ENCODE assay signal across 8 mouse cellular contexts in the genomic region with DNA sequence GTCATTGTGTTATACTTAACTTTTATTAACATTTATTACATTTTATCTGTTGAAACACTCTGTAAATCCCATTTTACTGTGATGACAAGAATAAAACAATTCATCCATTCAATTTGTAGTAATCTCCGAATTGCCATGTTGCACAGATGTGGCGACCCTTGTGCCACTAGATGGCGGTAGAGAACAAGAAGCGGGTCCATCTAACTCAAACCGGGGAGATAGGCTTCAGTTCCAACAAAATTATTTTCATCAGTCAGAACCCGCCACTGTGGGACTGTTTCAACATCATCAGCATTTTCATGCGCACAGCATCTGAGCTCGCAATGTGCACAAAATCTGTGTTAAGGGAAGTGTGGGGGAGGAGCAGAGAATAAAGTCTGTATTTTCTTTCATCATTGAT. TPM values are rescaled to one million over a fixed set of nuclear protein-coding genes. Genes with fewer than 3 reads are reported as not detected.
A peak's percentile ranks its signal among the peaks of the same experiment; 100 is the strongest.
DNase-seq lines count a peak whose midpoint lies in the region; ATAC-seq and TF ChIP-seq lines count a peak whose summit lies in the region.

No protein-coding gene starts in this region.

- no peak overlapping the region for H3K4me3 ChIP-seq in heart, adult 2 months
- no peak overlapping the region for H3K4me3 ChIP-seq in heart, embryonic 10.5 days
- no peak overlapping the region for H3K4me3 ChIP-seq in midbrain, embryonic 14.5 days (replicated peaks; ENCODE audit: low read depth, low read length)

- 6% methylated on average over 8 of the region's 8 CpGs for WGBS in heart, adult 2 months
- 10% methylated on average over 8 of the region's 8 CpGs for WGBS in heart, embryonic 10.5 days
- WGBS in midbrain, embryonic 14.5 days, result 5% methylated on average over 8 of the region's 8 CpGs

- TF ChIP-seq CTCF in heart, adult 2 months (IDR thresholded peaks at IDR 0.05), result peak; percentile 95

- no peaks in the 10 kb centered on the region for H3K9me3 ChIP-seq in heart, embryonic 10.5 days
- no peaks in the 10 kb centered on the region for H3K9me3 ChIP-seq in midbrain, embryonic 14.5 days (ENCODE audit: control insufficient read depth, low read length)

- peaks cover 1% of the 10 kb centered on the region; the same call in 1 of the 2 replicates for H3K4me1 ChIP-seq in heart, adult 2 months (ENCODE audit: control insufficient read depth, insufficient read depth, low read length)
- H3K4me1 ChIP-seq in heart, embryonic 10.5 days, result no peaks in the 10 kb centered on the region
- no peaks in the 10 kb centered on the region for H3K4me1 ChIP-seq in midbrain, embryonic 14.5 days (ENCODE audit: control insufficient read depth, insufficient read depth, low read length)

- no peak overlapping the region for H3K9ac ChIP-seq in heart, adult 2 months (ENCODE audit: low read depth, low read length)
- no peak overlapping the region for H3K9ac ChIP-seq in midbrain, embryonic 14.5 days (replicated peaks; ENCODE audit: low read length)

- no peak for TF ChIP-seq POLR2A in heart, adult 2 months (IDR thresholded peaks at IDR 0.05; ENCODE audit: insufficient read depth, low read depth, low read length)

- intact Hi-C loops in heart, adult 2 months (cut with DNase I), result loop anchor here (5.0 kb wide), 2 partner anchors 261 to 854 kb away; no protein-coding TSS in a partner anchor
- intact Hi-C loops in left cerebral cortex, postnatal 25 days (cut with DNase I), result loop anchor here (5.0 kb wide), 2 partner anchors 854 to 924 kb away; a partner anchor contains a TSS

- no peak for TF ChIP-seq EP300 in heart, adult 2 months (IDR thresholded peaks at IDR 0.05; ENCODE audit: insufficient read depth, low read depth, low read length)

- H3K4me2 ChIP-seq in midbrain, embryonic 14.5 days (ENCODE audit: low read length), result peak overlapping the region; percentile 16

- no peaks in the 10 kb centered on the region for H3K79me2 ChIP-seq in heart, adult 2 months (replicated peaks; ENCODE audit: control insufficient read depth, insufficient read depth, low read length)

- DNase-seq in heart, adult 2 months, result peak; percentile 32
- no peak for DNase-seq in heart, embryonic 10.5 days (ENCODE audit: low spot score)
- peak; percentile 46 for DNase-seq in cerebellum, adult 9-11 months
- DNase-seq in frontal cortex, postnatal 25 days (ENCODE audit: low spot score in 2 of 2), result peak; percentile 44 to 71
- peak; percentile 6 for DNase-seq in kidney, adult 11 months
- DNase-seq in left cerebral cortex, postnatal 25 days (ENCODE audit: low spot score in 2 of 2), result peak; percentile 80 to 92
- peak; percentile 97 for DNase-seq in midbrain, embryonic 14.5 days
- peak; percentile 26 to 70 for DNase-seq in spleen, postnatal 4 days (ENCODE audit: low spot score in 2 of 2)

- no peaks in the 10 kb centered on the region for H3K27me3 ChIP-seq in heart, adult 2 months (ENCODE audit: control insufficient read depth, insufficient read depth, low read length)
- no peaks in the 10 kb centered on the region for H3K27me3 ChIP-seq in heart, embryonic 10.5 days (ENCODE audit: insufficient read depth, poor library complexity, severe bottlenecking)
- no peaks in the 10 kb centered on the region for H3K27me3 ChIP-seq in midbrain, embryonic 14.5 days (ENCODE audit: control insufficient read depth, insufficient read depth, low read length)

- H3K36me3 ChIP-seq in heart, adult 2 months (ENCODE audit: control insufficient read depth, insufficient read depth, low read length), result no peaks in the 10 kb centered on the region
- H3K36me3 ChIP-seq in heart, embryonic 10.5 days, result no peaks in the 10 kb centered on the region
- no peaks in the 10 kb centered on the region for H3K36me3 ChIP-seq in midbrain, embryonic 14.5 days (ENCODE audit: control insufficient read depth, insufficient read depth, low read length)

- peak; percentile 86 for ATAC-seq in midbrain, embryonic 14.5 days (ENCODE audit: low FRiP score, low TSS enrichment)

- H3K27ac ChIP-seq in heart, adult 2 months, result no peak overlapping the region
- H3K27ac ChIP-seq in heart, embryonic 10.5 days, result no peak overlapping the region
- H3K27ac ChIP-seq in midbrain, embryonic 14.5 days (replicated peaks; ENCODE audit: low read depth, low read length), result no peak overlapping the region

RNA-seq across cellular contexts. Expression of a gene that starts 44.2 kb away (rescaled TPM):
- 1 to 10 TPM; 3.7 to 4.2 TPM for total RNA-seq in heart, adult 2 months (2021)
- polyA plus RNA-seq in heart, adult 2 months (2012; rRNA removed), result 1.9 and 3.4 TPM in 2 replicates
- 22.6 and 24.0 TPM in 2 replicates for polyA plus RNA-seq in heart, embryonic 10.5 days (2016; fragmentation: Nextera tagmentation; extraction: Ambion mirVana)
- 10 to 100 TPM; 29.6 to 32.1 TPM for total RNA-seq in left cerebral cortex, postnatal 25 days (2021)
- polyA plus RNA-seq in midbrain, embryonic 14.5 days (2014; fragmentation: Nextera tagmentation; extraction: Ambion mirVana), result 57.0 and 59.2 TPM in 2 replicates
